Mouse (Mus musculus): Measurements from ENCODE around the gene Rtl1. TPM values are rescaled to one million over a fixed set of nuclear protein-coding genes. Genes with fewer than 3 reads are reported as not detected.

Rtl1 gene
- polyA plus RNA-seq, 1 experiment from 2014 or later, result 0.91 TPM

MicroRNAs encoded within 50 kb of the gene (microRNA counts, 519-probe panel; counts per million panel counts)
- microRNA mmu-miR-1188, result not detected
- 4,443 counts per million, percentile 68 among the panel's probes with 10 or more counts for microRNA mmu-miR-127
- microRNA mmu-miR-136, result 4,885 counts per million, percentile 80 among the panel's probes with 10 or more counts
- not detected for microRNA mmu-miR-1906
- not detected for microRNA mmu-miR-337-3p
- not detected for microRNA mmu-miR-337-5p
- not detected for microRNA mmu-miR-341
- microRNA mmu-miR-370, result 3,215 counts per million, percentile 40 among the panel's probes with 10 or more counts
- 4,933 counts per million, percentile 81 among the panel's probes with 10 or more counts for microRNA mmu-miR-431
- microRNA mmu-miR-432, result not detected
- microRNA mmu-miR-433, result 4,664 counts per million, percentile 75 among the panel's probes with 10 or more counts
- microRNA mmu-miR-434-3p, result 4,511 counts per million, percentile 70 among the panel's probes with 10 or more counts
- 3,330 counts per million, percentile 43 among the panel's probes with 10 or more counts for microRNA mmu-miR-434-5p
- 2,370 counts per million, percentile 21 among the panel's probes with 10 or more counts for microRNA mmu-miR-493
- microRNA mmu-miR-540-3p, result not detected
- not detected for microRNA mmu-miR-540-5p
- not detected for microRNA mmu-miR-665
- not detected for microRNA mmu-miR-673-3p
- microRNA mmu-miR-673-5p, result 2,150 counts per million, percentile 18 among the panel's probes with 10 or more counts
- microRNA mmu-miR-770-3p, result not detected
- not detected for microRNA mmu-miR-770-5p

Small RNA genes lying within 50 kb of the gene (microRNA-seq; reads per million reads assigned to microRNA genes)
- not detected for gene Gm23912
- 13.1 reads per million, percentile 23 among the genes with 10 or more reads in this experiment for gene Mir1188
- 3,354 reads per million, percentile 86 among the genes with 10 or more reads in this experiment for gene Mir127
- not detected for gene Mir136
- not detected for gene Mir1906-1
- gene Mir3070a, result 4.3 reads per million, percentile 7 among the genes with 10 or more reads in this experiment
- not detected for gene Mir3070b
- gene Mir3071, result not detected
- gene Mir337, result 0.92 reads per million
- 1,022 reads per million, percentile 75 among the genes with 10 or more reads in this experiment for gene Mir341
- not detected for gene Mir3544
- 592 reads per million, percentile 69 among the genes with 10 or more reads in this experiment for gene Mir370
- 5,608 reads per million, percentile 90 among the genes with 10 or more reads in this experiment for gene Mir431
- not detected for gene Mir432
- gene Mir433, result 1,054 reads per million, percentile 75 among the genes with 10 or more reads in this experiment
- 897 reads per million, percentile 74 among the genes with 10 or more reads in this experiment for gene Mir434
- 205 reads per million, percentile 58 among the genes with 10 or more reads in this experiment for gene Mir493
- 857 reads per million, percentile 73 among the genes with 10 or more reads in this experiment for gene Mir540
- gene Mir665, result 547 reads per million, percentile 67 among the genes with 10 or more reads in this experiment
- gene Mir673, result 133 reads per million, percentile 52 among the genes with 10 or more reads in this experiment
- gene Mir770, result 131 reads per million, percentile 52 among the genes with 10 or more reads in this experiment

Other genes with a start within 250 kb of the Rtl1 start
- gene Dlk1, start 147.5 kb downstream of the Rtl1 start, polyA plus RNA-seq (2014; fragmentation: Nextera tagmentation; extraction: Ambion mirVana), result 95.6 and 121 TPM in 2 replicates

All from limb, embryonic 11.5 days (tissue).